Mouse (Mus musculus): Measurements from ENCODE around the gene Ywhah.

The Ywhah gene

DNA sequence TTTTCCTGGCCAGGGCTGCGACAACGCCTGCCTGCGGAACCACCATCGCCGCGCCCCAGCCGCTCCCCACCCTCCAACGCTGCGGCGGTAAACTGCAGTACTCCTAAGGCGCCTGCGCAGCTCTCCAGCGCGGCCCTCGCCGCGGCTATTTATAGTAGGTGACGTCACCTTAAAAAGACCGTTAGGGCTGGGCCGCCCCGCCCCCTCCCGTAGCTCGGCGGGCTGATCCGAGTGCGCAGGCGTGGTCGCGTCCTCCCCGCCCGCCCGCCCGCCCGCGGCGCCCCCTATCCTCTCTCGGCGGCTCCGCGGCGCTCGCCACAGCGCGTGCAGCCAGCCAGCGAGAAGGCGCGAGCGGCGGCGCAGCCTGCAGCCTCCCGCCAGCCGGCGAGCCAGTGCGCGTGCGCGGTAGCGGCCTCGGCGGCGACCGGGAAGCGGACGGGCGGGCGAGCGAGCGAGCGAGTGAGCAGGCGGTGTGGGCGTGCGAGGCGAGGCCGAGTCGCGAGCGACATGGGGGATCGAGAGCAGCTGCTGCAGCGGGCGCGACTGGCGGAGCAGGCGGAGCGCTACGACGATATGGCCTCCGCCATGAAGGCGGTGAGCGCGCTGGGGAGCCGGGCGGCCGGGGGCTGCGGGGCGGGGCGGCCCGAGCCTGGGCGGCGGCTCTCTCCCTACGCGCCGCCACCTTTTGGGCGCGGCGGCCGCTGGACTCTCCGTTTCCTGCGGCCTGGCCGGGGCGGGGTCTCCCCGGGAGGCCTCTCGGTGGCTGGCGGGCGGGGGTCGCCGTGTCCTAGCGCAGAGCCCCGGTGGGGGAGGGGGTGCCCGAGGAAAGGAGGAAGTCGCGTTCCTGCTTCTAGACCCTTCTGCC, at the start of gene Ywhah:
Gene Ywhah, plus strand, starts transcription at position 256 of the 865 bp plus-strand sequence.
- in situ Hi-C loops (cut with MboI; ENCODE audit: unreplicated experiment in 2 of 2) = no loop called here

- in situ Hi-C loops (cut with MboI; ENCODE audit: unreplicated experiment in 2 of 2) = no loop called here
These were observed 42.1 kb upstream of the Ywhah start for GRCm38 (mm10) chr5:32976541-32976940.

- in situ Hi-C loops (cut with MboI; ENCODE audit: unreplicated experiment in 2 of 2) = no loop called here
These were observed 41.4 kb upstream of the Ywhah start for GRCm38 (mm10) chr5:32977179-32977578.

DNA sequence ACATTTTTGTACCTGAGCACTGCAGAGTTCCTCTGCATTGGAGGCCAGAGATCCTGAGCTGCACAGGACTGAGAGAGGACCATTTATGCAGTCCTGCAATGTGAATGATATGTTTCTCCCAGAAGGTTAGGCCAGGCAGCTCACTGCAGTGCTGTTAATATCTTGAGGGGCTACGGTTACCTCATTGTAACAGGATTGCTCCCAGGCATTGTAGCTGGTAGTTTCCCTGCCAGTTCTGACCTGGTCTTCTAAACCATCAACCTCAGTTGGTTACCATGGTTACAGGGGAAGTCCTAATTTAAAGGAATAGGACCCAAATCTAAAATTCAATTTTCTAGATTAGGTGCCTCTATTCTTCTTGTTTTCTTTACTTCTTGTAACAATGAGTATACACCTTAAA, 33.2 kb upstream of the Ywhah start:
- in situ Hi-C loops (cut with MboI; ENCODE audit: unreplicated experiment in 2 of 2) = no loop called here

- in situ Hi-C loops (cut with MboI; ENCODE audit: unreplicated experiment in 2 of 2) = no loop called here
These were observed 30.7 kb upstream of the Ywhah start for GRCm38 (mm10) chr5:32987873-32988272.

DNA sequence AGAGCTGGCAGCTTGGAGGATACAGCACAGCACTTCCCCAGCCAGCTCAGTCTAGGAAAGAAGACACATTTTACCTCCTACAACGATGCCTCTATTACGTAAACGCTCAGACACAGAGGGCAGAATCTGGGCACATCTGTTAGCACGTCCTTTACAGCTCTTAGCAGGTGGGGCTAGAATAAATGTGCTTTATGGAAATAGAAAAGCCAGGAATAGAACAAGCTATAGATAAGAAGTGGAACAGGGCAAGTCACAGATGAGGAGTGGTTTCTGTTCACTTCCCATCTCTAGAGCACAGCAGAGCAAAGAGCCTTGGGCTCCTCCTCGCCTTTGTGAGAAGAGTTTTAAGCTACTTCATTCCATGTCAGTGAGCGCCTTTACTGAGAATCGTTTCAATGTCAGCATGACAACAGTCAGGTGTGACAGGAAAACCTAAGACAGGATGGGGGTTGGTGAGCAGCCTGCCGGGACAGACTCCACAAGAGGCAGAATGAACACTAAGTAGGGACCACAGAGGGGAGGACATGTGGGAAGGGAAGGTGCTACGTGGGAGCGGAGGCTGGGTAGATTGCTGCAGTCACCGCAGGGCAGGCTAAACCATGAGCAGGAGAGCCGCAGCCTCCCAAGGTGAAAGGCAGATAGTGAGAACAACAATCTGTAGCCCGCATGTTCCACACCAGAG, 28.5 kb upstream of the Ywhah start:
- in situ Hi-C loops (cut with MboI; ENCODE audit: unreplicated experiment in 2 of 2) = no loop called here

DNA sequence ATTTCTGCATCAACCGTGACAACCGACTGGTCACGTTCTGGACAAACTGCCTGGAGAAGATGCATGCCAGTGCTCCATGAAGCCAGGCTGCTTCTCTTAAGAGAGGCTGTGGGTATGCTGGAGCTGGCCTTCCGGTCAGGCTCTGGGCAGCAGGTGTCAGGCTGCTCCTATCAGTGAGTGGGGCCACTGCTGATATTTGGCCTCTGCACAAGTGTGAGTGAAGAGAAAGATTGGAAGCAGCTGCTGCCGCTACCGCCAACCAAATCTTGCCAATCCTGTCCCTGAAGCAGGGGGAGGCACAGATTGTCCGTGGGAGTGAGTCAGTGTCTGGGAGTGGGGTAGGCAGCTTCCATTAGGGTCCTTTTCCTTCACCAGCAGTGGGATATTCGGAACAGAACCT, 27.5 kb upstream of the Ywhah start:
- in situ Hi-C loops (cut with MboI; ENCODE audit: unreplicated experiment in 2 of 2) = no loop called here

DNA sequence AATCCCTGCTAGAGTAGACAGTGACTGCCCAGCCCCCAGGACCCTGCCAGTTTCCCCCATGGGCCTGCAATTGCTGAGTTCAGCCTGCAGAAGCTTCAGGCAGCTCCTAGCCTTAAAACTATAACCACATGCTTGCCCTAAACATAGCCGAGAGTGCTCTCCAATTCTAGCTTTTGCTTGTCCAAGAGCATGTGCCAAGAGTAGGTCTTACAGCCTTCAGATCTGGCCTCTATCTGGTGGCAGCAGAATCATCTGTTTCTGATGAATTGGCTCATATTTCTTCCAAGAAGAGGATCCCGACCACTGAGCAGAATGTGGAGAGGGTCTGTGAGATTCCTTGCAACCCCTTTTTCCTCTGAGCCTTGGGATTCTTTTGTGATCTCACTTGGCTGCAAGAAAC, 24.1 kb upstream of the Ywhah start:
- in situ Hi-C loops (cut with MboI; ENCODE audit: unreplicated experiment in 2 of 2) = no loop called here

- in situ Hi-C loops (cut with MboI; ENCODE audit: unreplicated experiment in 2 of 2) = no loop called here
These were observed 22.9 kb upstream of the Ywhah start for GRCm38 (mm10) chr5:32995756-32996155.

GRCm38 (mm10) chr5:32996560-32996959, 22.1 kb upstream of the Ywhah start:
- in situ Hi-C loops (cut with MboI; ENCODE audit: unreplicated experiment in 2 of 2) = no loop called here

- in situ Hi-C loops (cut with MboI; ENCODE audit: unreplicated experiment in 2 of 2) = no loop called here
These were observed 20.9 kb upstream of the Ywhah start for GRCm38 (mm10) chr5:32997686-32998085.

GRCm38 (mm10) chr5:32998783-32999182, 19.8 kb upstream of the Ywhah start:
- in situ Hi-C loops (cut with MboI; ENCODE audit: unreplicated experiment in 2 of 2) = no loop called here

DNA sequence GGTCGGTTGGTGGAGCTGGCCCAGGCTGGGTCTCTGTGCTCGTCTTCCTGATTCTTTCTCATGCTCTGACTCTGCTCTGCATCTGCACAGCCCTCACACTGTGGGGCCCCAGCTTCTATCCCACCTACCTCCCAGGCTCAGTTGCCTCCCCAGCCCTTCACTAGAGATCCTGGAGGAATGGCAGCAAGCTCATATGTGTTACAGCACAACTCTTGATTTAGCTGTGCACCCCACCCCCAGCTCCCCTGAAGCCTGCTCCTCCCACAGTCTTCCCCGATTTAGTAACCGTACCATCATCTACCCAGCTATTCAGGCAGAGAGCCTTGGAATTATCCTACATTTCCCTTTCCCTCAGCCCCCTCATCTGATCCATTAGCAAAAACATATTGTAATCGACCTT, 17.5 kb upstream of the Ywhah start:
- in situ Hi-C loops (cut with MboI; ENCODE audit: unreplicated experiment in 2 of 2) = no loop called here

GRCm38 (mm10) chr5:33002781-33003180, 15.8 kb upstream of the Ywhah start:
- in situ Hi-C loops (cut with MboI; ENCODE audit: unreplicated experiment in 2 of 2) = no loop called here

GRCm38 (mm10) chr5:33003500-33003899, 15.1 kb upstream of the Ywhah start:
- in situ Hi-C loops (cut with MboI; ENCODE audit: unreplicated experiment in 2 of 2) = no loop called here

DNA sequence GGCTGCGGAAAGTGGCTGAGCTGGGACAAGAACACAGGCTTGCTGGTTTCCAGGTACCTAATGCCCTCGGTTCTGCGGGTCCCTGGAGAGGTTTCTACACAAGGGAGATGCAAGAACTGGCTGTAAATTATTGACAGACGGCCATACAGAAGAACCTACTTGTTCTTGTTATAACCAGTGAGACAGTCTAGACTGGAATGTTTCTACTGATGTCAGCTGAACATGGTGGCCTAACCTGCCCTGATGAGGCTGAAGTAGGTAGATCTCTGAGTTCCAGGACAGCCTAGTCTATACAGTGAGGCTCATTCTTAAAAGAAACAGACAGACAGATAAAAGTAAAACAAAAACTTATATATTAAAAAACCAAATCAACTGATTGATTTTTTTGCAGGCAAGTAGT, 14.5 kb upstream of the Ywhah start:
- in situ Hi-C loops (cut with MboI; ENCODE audit: unreplicated experiment in 2 of 2) = no loop called here

DNA sequence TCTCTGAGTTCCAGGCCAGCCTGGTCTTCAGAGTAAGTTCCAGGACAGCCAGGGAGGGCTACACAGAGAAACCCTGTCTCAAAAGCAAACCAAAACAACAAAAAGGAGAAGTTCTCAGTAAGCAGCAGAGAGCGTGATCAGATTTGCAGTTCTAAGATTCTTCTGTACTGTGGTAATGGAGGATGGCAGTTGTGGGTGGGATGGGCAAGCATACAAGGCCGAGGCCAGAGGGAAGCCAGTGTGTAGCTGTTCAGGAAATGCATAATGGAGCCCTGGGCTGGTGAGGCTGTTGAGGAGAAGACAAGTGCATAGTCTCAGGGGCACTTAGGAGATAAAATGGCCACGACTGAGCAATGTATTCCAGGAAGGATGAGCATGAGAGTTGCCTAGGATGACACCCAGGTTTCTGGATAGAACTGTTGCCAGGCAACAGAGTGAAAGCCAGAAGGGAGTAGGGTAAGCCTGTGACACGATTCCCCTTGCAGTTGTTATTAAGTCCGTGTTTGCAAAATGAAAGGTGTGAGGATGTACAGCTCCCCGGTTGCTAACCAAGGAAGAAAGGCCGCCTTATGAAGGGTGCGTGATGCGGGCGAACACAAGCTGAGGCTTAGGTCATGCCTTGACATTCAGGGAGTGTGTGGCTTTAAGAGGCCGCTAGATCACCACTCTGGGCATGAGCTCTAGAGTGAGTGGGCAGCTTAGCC, 13.0 kb upstream of the Ywhah start:
- in situ Hi-C loops (cut with MboI; ENCODE audit: unreplicated experiment in 2 of 2) = no loop called here

DNA sequence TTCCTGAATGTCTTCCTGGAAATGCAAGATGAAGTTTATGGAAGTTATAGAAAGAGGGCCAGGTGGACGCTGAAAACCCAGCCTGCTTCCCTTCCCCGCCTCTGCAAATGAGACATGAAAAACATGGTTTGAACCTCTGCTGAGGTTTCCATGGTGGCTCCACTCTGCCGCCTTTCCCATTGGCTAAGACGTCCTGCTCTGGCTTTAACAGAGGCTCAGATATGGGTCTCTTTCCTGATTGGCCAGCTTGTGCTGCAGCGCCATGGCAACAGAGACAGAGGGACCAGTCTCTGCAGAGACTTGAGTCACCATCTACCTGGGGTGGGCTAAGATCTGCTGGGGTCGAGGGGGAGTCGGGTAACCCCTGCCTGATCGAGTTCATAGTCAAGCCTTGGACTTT, 11.9 kb upstream of the Ywhah start:
- in situ Hi-C loops (cut with MboI; ENCODE audit: unreplicated experiment in 2 of 2) = no loop called here

DNA sequence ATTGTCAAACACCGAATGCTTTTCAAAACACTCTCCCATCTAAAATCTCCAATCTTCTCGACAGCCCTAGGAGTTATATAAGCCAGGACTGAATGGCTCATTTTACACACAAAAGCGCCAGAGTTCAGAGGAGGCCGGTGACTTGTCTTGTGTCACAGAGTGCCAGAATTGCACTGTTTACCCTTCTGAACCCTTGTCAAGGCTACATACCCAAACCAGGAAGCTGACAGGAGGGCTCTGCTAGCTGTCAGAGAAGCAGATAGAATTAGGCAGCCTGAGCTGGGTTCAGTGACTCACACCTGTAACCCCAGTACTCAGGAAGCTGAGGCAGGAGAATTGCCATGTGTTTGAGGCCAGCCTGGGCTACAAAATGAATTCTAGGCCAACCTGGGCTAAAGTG, 11.2 kb upstream of the Ywhah start:
- in situ Hi-C loops (cut with MboI; ENCODE audit: unreplicated experiment in 2 of 2) = no loop called here

DNA sequence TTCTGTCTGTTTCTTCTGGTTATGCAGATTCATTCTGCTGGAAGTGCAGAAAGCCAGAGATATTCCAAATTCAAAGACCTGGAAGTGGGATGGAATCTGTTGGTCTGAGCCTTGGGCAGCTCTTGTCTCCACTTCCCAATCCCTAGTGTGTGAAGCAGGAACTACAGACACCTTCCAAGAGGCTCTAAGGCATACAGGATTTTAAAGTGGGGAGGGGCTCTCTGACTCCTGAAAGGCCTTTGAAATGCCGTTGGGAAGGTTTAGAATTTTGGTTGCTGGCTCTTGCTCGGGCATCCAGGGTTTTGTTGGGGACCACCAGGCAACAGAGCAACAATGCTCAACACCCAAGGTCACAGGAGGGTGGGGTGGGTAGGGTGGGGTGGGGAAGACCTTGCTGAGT, 9.3 kb upstream of the Ywhah start:
- in situ Hi-C loops (cut with MboI; ENCODE audit: unreplicated experiment in 2 of 2) = no loop called here
